Mouse (Mus musculus) frontal cortex, postnatal 14 days (tissue): ENCODE data around the gene Tmem39a.

Experiments used
- DNase-seq, 2 experiments: peaks; one replicate each; pipeline ENCODE4 v3.0.0; 2022; ENCODE audit warnings: low spot score in 2 of 2

Gene Tmem39a

DNA sequence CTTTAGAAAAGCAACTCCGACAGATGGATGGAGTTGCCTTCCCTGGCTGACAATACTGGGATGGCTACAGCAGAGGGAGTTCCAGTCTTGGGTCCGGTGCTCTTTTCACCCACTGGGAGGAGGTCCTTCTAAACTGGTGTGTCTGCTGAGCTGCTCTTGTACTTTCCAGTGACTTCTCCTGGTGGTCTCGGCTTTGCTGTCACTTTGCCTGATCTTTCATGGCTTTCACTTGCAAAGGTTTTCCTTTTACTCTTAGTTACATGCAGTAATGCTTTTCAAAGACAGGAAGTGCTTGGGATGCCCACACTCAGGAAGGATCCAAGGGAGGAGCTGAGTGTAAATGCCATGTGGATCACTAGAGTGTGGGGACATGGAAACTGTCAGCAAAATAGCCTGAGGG is 33.0 kb downstream of the Tmem39a start:
- no peak for DNase-seq

DNA sequence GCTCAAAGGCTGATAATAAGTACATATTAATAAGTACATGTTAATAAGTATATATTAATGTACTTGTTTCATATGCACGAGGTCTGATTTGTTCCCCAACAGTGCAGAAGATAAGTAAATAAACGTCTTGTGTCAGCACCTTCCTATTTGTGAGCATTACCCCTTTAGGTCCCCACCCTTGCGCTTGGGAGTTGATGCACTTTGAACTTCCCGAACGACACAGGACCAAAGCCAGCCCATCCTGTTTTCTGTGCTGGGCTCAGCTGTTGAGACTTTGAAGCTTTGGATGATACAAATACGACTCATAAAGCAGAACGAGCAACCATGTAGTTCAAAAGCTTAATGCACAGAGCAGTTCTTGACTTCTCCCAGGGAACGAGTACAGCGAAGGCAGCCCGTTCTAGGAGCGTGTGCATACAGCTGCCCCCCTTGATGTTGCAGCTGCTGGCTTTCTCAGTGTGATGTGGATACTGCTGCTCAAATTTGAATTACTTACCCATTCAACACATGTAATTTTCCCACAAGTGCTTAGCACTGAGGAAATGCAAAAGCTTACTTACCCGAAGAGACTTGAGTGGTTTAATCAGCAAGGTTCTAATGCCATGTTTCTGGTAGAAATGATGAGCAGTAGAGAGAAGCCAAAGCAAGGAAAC is 33.7 kb downstream of the Tmem39a start:
- no peak for DNase-seq

DNA sequence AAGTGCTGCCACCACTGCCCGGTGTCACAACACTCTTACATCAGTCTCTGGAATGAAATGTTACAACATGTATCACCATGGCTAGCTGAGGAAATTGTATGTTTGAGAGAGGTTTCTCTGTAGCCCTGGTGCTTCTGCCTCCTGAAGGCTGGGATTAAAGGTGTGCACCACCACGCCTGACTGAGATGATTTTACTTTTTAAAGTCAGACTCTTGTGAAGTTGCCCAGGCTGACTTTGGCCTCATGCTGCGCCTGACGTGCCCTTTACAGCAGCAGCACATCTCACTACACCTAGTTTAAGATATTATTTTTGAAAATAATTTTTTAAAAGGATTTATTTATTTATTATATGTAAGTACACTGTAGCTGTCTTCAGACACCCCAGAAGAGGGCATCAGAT is 34.4 kb downstream of the Tmem39a start:
- DNase-seq = no peak

DNA sequence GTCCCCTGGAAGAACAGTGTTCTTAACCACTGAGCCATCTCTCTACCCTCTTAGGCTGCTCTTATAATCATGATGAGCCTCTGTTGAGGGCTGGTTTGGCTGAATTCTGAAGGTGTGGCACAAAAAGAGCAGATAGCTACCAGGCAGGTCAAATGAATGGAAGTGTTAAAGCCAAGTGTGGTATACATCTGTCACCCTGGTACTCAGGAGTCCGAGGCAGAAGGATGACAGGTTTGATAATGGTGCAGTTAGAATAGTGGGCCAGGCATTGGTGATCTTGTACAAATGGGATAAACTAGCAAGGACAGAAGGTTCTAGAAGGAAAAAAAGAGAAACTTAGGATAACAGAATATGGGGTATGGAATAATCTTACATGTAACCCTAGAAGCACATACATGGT is 35.9 kb downstream of the Tmem39a start:
- no peak for DNase-seq

DNA sequence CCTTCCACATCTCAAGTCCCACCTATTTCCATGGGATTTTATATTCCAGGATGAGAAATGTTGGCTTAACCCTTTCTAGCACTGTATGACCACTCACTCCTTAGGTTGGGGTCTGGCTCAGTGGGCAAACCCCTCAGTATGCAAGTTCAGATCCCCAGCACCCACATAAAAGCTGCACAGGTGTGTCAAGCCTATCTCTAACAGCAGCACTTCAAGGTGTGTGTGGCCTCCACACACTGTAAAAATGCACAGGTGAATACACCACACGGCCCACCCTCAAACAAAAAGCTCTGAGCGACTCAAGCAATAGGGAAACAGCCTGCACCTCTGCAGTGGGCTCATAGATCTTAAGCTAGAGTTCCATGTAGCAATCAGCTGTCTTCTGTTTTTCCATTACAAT is 37.6 kb downstream of the Tmem39a start:
- DNase-seq = no peak

DNA sequence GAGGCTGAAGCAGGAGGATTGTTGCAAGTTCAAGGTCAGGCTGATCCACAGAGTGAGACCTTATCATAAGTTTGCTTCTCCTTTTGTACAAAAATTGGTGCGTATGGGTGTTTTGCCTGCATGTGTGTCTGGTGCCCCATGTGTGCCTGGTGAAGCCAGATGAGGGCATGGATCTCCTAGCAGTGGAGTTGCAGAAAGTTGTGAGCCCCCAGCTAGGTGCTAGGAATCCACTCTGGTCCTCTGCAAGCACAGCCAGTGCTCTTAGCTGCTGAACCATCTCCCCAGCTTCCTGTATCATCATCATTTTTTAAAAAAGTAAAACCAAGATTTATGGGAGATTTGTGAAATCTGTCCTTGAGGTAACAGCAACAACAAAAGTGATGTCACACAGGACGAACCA is 38.2 kb downstream of the Tmem39a start:
- no peak for DNase-seq

DNA sequence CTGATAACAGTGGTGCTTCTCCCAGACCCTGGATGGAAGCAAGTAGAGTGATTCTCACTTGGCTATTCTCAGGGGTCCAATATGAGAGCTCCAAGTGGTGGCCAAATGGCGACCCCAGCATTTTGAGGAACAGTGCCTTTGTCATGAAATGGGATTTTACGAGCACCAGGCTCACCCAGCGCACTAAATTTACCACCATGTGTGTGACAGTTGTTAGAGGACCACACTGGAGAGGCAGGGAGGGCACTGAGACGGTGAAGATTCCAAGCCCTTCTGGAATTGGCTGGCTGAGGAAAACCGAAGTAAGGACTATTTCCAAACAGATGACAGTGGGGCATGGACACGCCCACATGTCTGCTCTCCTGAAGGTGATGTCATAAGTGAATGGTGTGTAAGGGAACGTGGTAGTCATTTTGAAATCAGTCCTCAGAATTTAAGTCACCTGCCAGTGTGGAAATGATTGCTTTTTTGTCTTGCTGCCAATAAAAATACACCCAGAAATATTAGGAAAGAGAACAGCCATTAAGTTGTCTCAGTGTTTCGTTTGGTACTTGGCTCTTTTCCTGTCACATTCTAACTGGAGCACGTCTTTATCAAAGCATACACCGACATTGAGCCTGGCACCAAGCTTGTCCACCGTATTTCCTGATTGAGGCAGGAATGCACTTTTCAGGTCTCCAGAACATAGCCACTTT is 40.6 kb downstream of the Tmem39a start:
- no peak for DNase-seq

DNA sequence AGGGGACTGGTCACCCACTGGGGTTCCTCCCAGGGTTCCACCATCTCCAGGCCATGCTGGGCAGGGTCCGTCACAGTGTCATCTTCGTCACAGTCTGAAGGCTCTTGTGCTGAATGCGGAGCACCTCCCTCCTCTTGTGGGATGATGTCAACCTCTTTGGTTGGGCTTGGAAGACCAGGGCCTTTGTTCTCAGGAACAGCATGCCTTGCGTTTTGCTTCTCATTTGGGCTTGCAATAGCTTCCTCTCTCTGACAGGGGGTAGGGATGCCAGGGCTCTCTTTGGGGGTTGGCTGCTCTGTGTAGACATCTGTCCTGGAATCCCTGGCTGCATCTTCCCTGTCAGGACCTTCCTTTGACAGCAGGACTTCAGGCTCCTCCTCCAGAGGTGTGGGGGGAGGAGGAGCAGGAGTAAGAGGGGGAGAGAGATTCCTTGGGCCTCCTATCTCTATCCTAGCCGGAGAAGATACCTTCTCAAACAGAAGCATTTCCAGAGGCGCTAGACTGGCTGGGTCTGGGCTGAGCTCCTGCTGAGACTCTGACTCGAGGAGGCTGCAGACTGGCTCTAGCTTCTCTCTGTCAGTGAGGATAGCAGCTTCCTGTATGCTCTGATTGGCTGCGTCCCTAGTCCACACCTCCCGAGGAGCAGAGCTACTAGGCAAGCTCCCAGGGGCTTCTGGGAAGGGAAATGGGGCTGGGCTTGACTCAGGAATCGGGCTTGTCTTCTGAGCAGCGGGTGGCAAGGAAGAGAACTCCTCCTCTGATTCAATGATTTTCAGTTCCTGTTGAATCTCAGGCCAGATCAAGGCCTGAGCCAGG is 44.7 kb downstream of the Tmem39a start:
- DNase-seq = peak in 1 of 2 experiments; percentile 20

DNA sequence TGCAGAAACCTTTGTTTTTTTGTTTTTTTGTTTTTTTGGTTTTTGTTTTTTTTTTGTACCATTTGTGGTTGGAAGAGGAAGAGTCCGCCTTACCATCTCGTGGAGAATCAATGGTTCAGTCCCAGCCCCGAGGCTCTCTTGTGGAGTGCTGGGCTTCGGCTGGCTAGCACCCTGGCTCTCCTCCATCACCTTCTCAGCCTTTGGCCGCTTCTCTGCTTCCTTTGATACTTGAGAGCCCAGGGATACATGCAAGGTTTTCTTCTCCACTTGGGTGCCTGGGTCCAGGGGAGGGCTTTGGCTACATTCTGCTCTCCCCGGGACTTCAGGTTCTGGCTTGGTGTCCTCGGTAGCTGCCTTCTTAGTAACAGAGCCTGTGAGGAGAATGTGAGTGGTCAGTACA is 48.0 kb downstream of the Tmem39a start:
- no peak for DNase-seq

DNA sequence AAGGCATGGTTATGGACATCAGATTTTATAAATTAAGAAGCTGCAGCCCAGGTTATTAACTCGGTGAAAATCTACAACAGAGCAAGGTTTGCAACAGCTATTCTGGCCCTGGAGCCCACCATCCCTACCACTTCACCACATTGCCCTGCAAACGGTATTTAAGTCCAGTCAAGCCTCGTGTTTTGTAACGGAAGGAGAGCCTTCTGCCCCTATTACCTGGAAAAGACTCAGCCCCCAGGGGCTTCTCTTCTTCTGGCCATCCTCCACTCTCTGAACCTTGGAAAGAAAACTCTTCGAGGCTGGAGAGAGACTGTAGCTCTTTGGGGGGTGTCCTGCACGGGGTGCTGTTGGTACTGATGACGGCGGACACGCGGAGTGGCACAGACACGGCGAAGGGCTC is 50.2 kb downstream of the Tmem39a start:
- no peak for DNase-seq

DNA sequence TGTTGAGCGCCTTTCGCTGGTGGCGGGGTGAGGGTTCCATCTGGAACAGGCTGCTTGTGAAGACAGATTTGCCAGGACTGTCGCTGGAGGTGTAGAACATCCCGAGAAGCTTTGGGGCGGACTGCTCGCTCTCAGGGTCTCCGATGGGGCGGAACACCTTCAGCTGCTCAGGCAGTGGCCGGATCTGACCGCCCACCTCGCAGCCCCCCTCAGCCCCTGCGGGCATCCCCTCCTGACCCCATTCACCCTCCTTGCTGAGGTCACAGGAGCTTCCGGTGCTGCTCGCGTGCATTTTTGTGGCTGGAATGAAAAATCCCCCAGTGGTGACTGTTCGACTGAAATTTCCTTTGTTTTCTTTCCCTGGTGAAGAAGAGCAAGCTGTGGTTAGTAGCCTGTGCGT is 50.6 kb downstream of the Tmem39a start:
- no peak for DNase-seq

DNA sequence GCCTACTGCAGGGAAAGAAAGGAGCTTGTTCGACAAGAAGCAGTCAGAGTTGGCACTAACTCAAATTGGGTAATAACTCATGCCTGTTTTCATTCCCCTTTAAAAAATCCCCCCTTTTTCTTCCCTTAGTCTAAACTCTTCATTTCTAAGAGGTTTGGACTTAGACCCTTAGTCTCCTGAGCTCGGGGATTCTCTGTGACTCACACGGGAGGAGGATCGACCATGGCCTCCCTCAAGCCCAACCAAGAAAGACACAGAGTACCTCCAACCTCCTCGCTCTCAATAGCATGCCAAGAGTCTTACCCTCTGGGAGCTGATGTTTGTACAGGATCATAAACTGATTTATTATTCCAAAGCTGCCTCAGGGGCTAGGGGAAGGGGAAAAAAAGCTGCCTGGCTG is 54.1 kb downstream of the Tmem39a start:
- no peak for DNase-seq

DNA sequence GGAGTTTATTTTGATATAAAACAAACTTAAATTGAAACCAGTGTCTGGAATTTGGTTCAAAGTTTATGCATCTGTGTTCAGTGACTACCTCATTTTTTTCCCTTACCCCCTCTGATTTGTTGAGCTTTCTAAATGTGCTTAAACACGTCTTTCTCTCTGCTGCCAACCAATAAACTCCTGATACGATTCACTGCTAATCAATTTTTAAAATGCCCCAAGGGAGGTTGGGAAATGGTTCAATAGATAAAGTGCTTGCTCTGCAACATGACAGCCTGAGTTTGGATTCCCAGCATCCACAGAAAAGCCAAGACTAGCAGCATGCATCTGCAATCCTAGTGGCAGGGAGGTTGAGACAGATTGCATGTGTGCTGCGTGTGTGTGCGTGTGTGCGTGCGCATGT is 55.1 kb downstream of the Tmem39a start:
- no peak for DNase-seq

DNA sequence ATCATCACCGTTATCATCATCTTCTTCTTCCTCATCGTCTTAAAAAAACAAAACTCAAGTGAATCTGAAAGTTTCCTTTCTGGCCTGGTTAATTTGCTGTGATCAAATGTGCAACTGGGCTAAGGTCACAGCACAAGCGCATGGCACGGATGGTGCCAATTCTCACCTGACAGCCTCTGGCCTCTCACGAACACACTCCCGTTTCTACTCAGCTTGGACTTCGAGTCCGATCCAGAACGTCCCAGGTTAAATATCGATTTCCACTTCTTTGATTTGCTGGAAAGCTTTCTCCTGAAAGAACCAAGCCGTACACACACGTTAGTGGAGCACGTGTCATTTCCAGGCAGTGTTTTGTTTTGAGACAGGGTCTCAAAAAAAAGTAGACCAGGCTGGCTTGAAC is 59.5 kb downstream of the Tmem39a start:
- no peak for DNase-seq

DNA sequence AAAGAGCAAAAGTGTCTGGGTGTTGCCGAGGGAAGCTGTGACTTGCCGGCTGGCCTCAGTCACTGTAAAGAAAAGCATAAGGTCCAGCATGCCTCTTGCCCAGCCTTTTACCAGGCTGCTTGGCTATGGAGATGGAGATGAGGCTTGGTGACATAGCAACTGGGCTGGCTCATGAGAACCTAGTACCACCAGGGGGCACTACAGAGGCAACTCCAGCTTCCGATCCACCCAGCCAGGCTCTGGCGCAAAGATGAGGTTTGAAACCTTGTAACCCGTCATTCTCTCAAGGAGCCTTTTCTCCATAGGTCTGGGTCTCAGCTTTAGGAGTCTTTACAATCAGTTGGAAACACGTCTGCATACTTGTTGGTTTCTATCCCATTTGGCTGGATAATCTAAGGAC is 60.6 kb downstream of the Tmem39a start:
- peak; percentile 37 to 70 for DNase-seq

DNA sequence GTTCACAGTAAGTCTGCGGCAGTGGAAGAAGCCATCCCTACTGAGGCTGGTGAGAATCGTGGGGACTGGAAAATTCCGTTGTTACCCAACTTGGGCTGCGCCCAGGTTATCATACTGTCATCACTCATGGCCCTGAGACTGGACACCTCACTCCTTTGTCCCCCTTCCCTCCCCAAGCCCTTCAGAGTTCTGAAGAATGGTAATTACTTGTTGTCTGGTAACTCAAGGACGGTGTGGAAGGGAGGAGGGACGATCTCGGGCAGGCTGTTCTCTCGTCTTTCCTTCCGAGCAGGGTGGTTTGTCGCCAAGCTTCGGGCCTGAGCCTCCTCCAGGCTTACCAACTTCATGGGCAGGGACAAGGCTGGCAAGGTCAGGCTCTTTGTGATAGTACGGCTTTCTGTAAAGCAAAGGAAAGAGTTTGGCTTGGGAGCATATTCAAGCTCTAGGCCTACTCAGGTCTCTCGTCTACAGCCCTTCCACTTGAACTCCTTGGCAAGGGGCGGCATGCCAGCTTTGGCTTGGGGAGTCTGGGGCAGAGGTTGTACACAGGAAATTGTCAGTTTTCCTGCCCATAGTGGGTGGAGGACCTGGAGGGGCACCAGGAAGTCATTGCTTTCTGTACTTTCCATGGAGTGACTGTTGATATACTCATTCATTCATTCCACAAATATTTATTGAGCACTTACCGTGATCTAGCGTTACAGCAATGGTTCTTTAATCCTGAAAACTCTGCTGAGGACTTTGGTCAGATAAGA is 62.4 kb downstream of the Tmem39a start:
- DNase-seq = no peak

DNA sequence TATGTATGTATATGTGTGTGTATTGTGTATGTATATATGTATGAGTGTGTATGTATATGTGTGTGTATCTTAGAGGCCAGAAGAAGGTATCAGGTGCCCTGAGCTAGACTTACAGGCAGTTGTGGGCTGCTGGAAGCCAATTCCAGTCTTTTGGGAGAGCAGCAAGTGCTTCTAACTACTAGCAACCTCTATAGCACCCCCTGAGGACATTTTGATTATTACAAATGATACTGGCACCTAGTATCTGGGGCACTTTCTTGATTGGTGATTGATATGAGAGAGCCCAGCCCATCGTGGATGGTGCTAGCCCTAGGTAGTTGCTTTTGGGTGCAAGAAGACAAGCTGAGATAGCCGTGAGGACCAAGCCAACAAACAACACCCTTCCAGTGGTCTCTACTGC is 63.8 kb downstream of the Tmem39a start:
- DNase-seq = no peak

DNA sequence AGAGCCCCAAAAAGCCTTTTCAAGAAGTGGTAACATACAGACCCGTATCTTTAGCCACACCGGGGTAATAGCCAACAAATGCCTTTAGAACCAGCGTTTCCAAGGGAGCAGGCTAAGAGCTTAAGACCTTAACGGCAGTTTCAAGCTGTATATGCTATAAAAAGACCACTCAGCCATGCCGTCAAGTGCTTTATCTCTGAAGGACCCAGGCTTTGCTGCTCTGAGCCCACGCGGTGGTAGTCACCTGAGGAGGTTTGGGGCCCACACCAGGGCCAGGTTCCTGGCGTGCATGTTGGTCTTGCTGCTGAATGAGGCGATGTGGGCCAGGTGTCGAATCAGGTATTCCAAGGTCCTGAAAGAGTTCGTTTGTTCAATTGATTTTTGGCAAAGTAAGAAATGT is 65.8 kb downstream of the Tmem39a start:
- DNase-seq = no peak

DNA sequence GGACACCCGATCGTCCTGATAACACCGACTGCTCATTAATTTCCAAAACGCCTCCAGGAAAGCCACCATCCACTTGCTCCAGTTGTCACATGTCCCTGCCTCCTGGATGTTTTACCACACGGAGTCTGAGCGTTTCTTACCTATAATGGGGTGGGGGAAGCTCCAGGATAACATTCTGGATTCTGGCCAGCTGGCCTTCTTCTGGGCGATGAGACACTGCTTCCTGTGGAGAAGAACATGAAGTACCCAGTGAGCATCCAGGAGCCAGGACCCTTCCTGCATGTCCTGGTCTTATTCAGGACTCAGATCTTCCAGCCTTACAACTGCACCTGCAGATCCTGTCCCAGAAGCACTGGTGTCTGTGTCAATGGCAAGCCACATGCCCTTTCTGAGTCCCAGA is 66.9 kb downstream of the Tmem39a start:
- DNase-seq = no peak

DNA sequence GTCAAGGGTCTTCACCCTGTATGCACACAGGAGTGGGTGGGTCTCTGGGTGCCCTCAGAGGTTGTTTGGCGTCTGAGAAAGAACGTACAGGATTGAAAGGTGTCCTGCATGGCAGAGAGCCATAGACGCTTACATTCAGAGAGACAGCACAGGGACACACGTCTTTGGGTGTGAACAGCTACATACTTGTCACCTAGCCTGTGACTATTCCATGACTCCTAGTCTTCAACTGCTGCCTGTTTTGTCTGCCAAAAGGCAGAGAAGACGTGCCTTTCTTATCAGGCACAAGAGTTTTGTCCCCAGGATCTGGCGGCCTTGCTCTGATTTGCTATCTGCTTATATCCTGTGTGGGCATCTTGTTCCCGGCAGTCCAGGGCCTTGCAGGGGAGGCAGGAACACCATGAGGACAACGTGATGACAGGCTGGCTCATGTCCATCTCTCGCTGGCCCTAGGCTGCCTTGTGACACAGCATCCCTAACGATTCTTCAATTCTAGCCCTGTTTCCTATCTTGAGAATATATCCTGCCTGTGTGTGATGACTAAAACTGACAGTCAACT is 67.4 kb downstream of the Tmem39a start:
- no peak for DNase-seq

DNA sequence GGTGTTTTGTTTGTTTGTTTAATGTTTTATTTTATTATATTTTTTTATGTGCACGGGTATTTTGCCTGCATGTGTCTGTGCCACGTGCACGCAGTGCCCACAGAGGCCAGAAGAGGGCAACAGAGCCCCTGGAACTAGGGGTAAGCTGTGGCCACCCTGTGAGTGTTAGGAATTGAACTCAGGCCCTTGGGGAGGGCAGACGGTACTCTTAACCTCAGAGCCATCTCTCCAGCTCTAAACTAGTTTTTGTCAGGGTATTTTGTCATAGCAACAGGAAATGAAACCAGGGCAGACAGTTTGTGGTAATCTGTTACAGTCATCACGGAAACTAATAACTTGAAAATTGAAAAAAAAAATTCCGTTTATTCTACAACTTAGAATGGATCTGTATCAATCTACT is 73.6 kb downstream of the Tmem39a start:
- peak in 1 of 2 experiments; percentile 42 for DNase-seq

DNA sequence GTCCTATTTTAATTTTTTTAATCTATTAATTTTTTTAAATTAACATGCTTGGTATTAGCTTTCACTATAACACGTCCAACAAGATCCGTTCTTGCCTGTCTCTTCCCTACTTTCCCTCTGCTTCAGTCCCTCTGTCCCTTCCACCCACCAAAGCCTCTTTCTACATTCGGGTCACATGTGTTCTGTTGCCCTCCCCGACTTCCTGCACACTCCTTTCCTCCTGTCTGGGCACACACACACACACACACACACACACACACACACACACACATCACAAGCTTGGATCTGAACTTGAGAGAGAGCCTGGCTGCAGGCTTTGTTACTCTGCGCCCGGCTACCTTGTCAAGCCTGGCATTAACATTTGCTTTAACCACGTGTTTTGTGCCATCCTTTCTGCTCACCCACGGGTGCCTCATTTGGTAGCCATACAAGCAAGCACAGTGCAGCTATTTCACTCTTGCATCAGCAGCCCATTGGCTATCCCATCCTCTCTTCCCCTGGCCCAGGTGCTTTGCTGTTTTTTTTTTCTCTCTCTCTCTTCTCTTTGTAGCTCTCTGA is 77.4 kb downstream of the Tmem39a start:
- no peak for DNase-seq
